Mouse (Mus musculus) frontal cortex, postnatal 25 days (tissue): ENCODE data around the gene Rap1gds1.
A peak's percentile ranks its signal among the peaks of the same experiment; 100 is the strongest.

Experiments used
- DNase-seq, 2 experiments: peaks; one replicate each; pipeline ENCODE4 v3.0.0; 2022; ENCODE audit warnings: low spot score in 2 of 2

Rap1gds1 gene

GRCm38 (mm10) chr3:139048701-139049622 is 26.0 kb downstream of the Rap1gds1 start:
- no peak for DNase-seq

GRCm38 (mm10) chr3:139042433-139042854 is 32.6 kb downstream of the Rap1gds1 start:
- no peak for DNase-seq

DNA sequence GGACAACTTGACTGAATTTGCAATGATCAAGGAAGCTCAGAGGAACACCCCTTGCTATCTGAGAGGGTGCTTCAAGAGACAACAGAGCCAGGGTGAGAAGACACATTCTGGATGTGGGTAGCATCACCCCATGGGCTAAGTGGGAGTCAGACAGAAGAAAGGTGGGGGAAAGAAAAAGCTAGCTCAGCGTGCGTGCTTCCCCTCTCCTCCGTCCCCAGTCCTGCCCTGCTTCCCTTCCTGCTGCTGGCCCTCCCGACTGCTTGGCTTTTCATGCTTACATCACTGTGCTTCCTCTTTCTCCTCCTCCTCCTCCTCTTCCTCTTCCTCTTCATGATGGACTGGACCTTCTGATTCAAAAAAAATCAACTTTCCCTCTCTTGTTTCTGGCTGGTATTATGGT is 33.1 kb downstream of the Rap1gds1 start:
- no peak for DNase-seq

DNA sequence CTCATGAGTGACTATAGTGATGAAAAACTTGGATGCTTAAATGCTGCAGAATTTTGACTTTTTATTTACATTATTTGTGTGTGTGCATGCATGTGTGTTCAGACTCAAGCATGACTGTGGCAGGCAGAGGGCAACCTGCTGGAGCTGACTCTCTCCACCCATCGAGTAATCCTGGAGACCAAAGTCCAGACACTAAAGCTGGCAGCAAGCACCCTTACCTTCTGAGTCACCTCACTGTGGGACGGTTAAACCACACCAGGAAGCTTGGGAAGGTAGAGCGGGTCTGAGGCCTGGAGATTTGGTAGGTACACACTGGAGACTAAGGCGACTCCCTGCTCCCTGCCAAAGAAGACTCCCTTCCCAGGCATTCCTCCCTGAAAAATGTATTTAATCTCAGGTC is 38.0 kb downstream of the Rap1gds1 start:
- DNase-seq: no peak

DNA sequence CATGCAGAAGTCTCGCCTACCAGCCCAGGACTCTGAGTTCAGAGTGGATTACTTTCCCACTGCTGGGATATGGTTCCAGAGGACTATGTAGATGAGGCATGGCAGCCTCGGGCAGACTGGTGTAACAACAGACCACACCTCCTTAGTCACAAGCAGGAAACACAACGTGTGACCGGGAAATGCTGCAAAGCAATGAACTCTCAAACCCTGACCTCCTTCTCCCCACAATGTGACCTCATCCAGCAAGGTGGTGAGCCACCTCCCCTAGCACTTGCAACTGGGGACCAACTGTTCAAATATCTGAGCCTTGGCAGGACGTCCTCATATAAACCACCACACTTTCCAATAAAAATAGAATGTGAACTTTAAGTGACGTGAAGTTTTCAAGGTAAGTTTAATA is 41.8 kb downstream of the Rap1gds1 start:
- DNase-seq: no peak

DNA sequence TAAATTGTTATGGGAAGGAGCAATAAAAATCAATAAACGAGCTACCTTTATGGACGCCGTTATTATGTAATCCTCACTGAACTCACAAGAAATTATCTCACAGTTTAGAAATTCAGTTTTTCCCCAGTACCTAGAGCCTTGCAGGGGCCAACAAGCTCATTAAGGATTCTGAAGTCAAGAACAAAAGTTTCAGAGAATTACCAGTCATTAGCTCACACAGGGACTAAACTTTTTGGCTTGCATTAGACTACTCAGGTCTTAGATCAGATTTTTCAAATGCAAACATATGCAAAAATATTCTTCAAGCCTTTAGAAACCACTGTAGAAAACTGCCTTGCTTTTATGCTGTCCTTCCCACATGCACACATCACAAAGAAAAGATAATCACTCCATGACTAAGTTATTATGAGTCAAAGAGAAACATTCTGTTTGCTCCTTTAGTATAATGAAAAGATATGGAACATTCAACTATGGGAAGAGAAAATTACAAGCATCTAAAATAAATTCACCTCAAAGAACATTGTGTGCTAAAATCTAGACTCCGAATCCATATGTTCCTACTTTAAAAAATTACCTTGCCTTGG is 44.3 kb downstream of the Rap1gds1 start:
- no peak for DNase-seq

DNA sequence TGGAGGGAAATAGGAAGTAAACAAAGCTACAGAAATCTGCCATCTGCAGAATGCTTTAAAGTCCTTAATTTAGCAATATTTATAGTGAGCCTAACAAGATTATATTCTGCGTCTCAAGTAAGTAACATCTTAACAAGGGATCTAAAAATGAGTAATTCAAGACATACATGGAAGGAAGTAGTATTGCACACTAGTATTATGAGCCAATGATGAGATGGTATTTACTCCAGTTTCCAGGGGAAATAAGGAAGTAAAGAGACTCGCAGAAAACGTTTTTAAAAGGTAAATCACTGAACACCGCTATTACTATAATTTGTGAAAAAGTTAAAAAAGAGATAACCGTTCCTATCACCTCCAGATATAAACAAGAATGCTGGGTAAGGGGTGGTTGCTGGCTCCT is 49.9 kb downstream of the Rap1gds1 start:
- no peak for DNase-seq

DNA sequence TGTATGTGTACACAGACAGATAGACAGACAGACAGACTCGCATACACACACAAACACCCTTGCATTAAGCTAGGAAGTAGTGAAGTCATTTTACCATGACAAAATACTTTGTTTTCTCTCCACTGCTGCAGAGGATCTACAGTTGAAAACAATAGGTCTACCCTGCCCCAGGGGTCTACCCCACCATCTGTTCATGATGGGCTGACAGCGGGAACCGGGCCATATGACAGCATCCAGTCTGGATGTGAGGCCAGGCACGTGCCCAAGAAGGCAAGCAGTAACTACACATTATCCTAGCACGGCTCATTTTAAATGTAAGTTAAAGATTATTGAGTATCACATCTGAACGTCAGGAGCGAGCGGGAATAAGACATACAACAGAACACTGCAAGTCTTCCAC is 51.4 kb downstream of the Rap1gds1 start:
- no peak for DNase-seq

DNA sequence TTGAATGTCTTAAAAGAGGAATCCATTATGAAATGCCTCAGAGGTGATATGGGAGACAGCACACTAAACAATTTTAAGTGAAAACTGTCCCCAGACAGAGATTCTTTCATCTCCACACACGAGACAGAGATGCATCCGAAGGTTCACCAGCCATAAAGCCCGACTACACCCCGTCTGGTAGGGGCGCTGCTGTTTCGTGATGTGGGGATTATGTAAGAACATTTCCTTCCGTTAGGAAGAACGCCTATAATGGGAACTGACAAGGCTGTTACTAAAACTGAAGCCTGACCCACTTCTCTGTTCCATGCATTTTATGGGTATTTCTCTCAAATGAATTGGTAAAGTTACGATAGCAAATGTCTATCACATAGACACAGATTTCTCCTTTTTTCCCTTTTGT is 62.6 kb downstream of the Rap1gds1 start:
- DNase-seq: no peak

GRCm38 (mm10) chr3:139005669-139006068 is 69.3 kb downstream of the Rap1gds1 start:
- DNase-seq: no peak

DNA sequence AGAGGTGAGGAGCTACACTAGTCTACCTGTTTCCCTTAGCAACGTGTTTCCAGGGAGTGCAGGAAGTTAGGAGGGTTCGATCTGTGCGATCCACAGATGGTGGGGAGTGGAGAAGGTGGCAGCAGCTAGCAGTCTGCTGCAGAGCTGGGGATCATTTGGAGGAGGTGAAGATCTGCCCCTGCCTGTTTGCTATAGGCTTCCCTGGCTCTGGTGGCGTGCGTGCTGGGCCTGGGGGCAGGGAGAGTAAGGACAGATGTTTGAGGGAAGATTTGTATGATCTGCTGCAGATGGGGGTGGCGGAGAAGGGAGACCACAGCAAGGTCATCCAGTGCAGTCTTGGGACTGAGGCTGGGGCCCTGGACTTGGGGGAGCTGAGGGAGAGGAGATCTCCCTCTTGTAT is 72.2 kb downstream of the Rap1gds1 start:
- no peak for DNase-seq

DNA sequence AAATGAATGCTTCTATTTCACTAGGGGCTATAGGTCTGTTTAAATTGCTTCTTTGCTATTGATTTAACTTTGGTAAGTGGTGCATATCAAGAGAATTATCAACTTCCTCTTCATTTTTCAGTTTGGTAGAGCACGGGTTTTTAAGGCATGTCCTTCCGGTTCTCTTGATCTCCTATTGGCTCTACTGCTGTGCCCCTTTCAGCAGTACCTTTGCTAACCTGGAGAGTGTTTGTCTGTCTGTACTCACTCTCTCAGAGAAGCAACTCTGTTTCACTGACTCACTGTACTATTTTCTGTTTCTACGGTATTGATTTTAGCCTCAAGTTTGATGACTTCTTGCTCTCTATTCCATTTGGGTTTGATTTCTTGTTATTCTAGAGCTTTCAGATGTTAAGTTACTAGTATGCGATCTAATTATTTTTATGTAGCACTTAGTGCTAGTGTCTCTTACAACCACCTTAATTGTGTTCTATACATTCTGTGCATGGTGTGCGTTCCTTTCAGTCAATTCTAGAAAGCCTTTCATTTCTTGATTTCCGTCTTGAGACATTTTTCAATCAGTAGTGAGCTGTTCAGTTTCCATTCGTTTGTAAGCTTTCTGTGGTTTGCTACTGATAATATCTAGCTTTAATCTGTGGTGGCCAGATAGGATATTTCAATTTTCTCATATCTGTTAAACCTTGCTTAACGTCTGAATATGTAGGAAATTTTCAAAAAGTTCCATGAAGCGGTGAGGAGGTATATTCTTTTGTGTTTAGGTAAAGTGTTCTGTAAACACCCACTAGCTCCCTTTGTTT is 74.7 kb downstream of the Rap1gds1 start:
- no peak for DNase-seq

- no peak for DNase-seq
Observed at GRCm38 (mm10) chr3:138993473-138993872, 81.5 kb downstream of the Rap1gds1 start.

DNA sequence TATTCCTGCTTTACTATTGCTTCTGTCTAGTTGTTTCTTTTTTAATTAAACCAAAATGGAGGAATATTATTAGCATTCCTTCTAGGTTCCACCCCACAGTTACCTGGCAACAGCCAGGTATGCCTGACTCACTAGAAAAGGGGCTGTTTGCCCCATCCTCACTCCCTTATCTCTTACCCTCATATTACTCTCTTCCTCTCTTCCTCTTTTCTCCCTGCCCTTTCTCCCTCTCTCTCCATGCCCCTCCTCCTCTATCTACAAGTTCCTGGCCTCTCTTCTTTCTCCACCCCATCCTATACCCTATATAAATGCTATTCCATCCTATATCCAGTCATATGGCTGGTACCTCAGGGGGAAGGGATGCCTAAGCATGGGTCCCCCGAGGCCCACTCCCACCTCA is 83.6 kb downstream of the Rap1gds1 start:
- DNase-seq: no peak

GRCm38 (mm10) chr3:138989141-138989540 is 85.9 kb downstream of the Rap1gds1 start:
- DNase-seq: no peak

DNA sequence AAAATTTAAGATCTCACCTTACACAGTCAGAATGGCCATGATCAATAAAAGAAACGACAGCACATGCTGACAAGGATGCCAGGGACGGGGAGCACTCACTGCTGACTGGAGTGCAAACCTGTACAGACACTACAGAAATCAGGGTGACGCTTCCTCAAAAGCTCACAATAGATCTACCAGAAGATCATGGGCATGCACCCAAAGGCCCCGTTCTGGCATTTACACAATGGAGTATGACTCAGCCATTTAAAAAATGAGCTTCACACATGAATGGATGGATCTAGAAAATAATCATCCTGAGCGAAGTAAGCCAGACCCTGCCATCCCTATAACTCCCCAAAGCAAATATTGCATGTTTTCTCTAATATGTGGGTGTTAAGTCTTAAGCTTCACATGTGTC is 87.0 kb downstream of the Rap1gds1 start:
- DNase-seq: no peak

GRCm38 (mm10) chr3:138982249-138982648 is 92.8 kb downstream of the Rap1gds1 start:
- DNase-seq: no peak

GRCm38 (mm10) chr3:138977413-138977812 is 97.6 kb downstream of the Rap1gds1 start:
- DNase-seq: no peak

DNA sequence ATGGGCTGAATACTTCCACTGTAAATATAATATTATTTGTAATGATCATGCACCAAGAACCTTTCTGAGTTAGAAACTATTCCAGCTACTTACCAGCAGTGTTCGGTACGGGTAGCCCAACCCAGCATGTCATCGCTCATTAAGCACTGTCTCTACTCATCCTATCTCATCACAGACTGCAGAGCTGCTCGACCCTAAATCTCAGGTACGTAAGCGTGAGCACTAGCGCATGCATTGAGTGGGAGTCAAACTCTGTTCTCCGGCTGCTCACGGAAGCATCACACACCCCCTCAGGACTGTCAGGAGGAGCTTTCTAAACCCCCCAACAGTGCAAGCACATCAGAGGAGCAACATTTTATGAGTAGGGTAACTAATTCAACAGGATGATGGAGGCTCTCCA is 107.4 kb downstream of the Rap1gds1 start:
- DNase-seq: no peak

DNA sequence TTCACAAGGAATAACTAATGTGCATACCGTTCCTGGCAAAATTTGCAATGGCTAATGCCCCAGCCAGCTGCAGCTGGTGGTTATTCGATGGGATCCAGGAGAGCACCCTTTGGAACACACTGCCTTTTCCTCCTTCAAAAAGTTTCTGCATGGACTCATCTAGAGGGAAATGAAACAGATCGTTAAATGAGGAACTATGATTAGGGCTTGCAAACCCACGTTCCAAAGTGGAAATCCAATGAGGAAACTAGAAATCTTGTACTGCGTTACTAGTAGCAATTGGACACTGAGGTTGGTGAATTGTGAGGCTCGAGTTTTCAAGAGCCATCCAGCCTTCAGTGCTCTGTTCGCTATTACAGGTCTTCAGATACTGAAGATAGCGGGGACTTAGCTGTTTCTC is 116.5 kb downstream of the Rap1gds1 start:
- DNase-seq: no peak

DNA sequence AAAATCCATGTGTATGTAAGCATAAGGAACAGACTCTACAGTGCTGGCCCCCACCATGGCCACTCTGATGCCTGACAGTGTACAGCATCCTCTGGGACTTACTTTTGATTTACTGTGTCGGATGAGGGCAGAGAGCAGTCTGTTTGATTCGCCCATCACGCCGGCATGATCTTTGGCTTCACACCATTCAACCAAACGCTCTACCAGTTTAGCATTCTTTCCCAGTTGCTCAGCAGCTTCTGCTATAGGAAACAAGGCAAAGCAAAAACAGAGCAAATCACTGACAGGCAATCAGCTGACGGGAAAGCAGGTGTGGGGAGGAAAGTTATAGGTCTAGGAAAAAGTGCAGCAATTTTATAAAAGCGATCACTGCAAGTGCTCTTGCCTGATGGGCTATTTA is 119.8 kb downstream of the Rap1gds1 start:
- no peak for DNase-seq

DNA sequence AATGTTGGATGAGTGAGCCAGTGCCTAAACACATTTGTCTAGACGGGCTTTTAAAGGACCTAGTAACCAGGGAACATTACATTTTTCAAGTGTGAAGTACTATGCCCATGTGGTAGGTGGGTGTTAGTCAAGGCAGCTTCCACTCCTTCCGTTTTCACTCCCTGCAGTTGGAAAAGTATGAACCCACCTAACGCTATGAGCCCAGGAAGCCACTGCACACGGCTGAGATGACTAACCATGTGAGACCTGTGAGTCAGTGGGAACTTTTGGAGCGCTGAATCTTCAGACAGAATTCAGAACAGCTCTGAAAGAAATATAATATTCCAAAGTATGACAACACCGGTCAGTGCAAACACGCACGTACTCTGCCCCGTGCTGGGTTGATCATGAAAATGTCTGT is 125.9 kb downstream of the Rap1gds1 start:
- peak in 1 of 2 experiments; percentile 21 for DNase-seq

DNA sequence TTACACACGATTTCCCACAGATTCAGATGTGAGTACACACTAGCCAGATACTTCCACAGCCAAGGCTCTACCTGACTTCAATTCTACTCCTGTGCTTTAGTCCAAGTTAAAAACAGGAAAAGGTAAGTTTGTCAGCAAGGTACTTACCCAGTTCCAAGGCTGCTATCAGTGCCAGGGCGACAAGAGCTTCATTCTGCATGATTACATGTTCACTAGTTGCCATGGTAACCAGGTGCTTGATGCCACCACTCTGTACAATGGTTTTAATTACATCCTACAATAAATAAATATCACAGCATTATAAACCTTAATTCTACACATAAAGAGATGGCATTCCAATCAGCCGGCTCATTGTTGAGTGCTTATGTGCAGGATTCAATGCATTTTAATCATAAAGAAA is 129.5 kb downstream of the Rap1gds1 start:
- no peak for DNase-seq
